Mouse (Mus musculus): ENCODE measurements around the gene Lst1.

DNA sequence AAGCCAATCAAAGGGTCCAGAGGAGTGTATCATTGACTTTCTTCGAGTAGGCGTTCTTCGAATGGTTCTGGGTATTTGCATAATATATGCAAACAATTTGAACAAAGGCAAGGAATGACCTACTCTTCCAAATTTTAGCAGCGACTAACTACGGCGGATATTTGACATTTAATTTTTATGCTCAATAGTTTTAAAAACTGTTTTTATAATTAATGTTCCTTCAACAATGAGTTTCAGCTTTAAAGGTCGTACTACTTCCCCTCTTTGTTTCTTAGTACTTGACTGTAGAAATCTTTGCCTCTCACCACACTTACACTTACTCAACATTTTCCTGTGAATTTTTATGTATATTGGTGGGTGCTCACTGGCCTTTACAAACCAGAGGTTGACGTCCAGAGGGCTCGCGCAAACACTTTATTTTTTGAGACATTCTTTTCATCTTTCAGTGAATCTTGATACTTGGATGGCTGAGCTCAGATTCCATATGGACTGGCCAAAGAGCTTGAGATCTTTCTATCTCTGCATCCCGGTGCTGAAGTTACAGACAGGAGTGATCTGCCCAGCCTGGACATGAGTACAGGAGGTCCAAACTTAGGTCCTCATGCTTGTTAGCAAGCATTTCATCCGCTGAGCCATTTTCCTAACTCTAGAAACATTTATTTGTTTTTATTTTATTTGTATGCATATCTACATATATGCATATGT lies 22.6 kb downstream of the Lst1 start:
- TF ChIP-seq POLR2A (IDR thresholded peaks at IDR 0.05; ENCODE audit: borderline replicate concordance, extremely low read depth, insufficient read depth, insufficient read length, poor library complexity, severe bottlenecking) (no peak), CTCF (IDR thresholded peaks at IDR 0.05; ENCODE audit: borderline replicate concordance, extremely low read depth, insufficient read depth, insufficient read length) (no peak)
